Mouse (Mus musculus): Measurements from ENCODE around the gene Get4. TPM values are rescaled to one million over a fixed set of nuclear protein-coding genes. Genes with fewer than 3 reads are reported as not detected.

Gene Get4
- total RNA-seq, 2 experiments from 2014 or later: 28.7 to 30.3 TPM

- no peak for DNase-seq
Measured at GRCm38 (mm10) chr5:139283460-139284180, 31.5 kb downstream of the Get4 start.

DNA sequence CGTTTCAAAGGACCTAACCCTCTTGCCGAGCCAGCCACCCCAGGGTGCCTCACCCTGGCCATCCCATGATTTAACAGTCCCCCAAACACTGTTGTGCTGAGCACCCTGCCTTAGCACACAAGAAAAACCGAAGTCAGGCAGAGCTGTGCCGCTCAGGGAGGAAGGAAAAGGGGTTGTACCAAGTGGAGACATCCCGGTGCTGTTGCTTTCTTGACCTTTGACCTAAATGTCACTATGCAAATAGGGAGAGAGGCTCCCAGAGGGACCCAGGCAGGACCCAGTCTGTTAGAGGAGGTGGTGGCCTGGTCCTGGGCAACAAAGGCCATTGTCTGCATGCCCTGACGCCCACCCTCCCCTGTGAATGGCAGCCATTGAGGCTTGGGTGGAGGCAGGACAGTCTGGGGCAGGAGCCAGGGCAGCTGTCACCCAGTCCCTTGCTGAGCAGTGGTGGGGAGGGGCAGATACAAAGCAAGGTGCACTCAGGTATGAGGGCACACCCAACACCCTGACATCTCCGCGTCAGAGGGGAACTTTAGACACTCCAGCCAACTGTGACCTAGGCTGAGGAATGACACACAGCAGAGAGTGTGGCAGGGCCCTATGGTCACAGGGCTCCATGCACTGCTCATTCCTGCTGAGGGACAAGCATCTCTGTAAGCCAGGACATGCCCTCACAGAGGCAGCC lies 33.4 kb downstream of the Get4 start:
- DNase-seq: no peak

DNA sequence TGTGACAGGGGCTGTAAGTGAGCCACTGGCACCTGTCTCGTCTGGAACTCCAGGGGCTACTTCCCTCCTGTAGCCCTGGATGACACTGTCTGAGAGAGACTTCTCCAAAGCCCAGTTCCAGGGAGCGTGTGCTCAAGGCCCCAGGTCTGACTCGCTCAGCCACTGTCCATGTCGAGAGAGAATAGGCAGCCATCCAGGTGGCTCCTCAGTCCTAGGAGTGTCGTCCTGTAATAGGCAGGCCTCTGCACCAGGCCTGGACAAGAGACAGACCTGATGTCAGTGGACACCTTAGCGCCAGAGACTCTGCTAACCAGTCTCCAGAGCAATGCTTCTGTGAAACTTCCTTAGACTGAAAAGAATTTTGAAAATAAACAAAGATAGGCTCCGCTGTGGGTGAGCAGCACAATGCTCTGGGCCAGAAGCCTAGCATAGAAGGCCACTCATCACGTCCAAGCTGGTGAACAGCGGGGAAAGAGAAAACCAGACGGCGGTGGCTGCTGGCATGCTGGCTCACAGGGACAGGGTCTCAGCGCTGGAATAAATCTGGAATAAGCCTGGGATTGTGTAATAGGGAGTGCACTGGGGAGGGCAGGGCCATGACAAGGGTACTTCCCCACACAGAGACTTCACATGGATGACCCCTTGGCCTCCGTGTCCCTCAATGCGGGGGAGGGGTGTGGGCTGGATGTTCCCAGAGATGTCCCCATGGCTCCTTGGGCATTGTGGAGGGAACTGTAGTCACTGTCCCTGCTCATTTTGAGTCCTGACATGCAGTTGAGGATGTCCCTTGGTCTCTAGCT lies 34.2 kb downstream of the Get4 start:
- no peak for DNase-seq

DNA sequence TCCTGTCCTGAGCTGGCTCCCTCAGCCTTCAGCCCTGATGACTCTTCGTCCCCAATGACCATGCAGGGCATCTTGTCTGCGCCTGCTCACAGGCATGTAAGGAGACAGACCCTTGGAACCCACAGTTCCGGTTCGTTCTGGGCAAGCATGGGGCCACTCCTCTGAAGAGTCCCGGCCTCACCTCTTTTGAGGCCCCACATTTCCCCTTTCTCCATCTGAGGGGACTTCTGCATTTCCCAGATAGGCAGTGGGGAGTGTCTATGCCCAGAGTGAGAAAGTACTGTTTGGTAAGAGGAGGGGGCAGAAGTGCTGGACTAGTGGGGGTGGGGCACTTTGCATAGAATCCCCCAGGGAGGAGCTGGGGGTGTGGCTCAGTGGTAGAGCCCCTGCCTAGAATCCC lies 35.0 kb downstream of the Get4 start:
- no peak for DNase-seq

- DNase-seq: no peak
Measured at GRCm38 (mm10) chr5:139287787-139288186, 35.7 kb downstream of the Get4 start.

DNA sequence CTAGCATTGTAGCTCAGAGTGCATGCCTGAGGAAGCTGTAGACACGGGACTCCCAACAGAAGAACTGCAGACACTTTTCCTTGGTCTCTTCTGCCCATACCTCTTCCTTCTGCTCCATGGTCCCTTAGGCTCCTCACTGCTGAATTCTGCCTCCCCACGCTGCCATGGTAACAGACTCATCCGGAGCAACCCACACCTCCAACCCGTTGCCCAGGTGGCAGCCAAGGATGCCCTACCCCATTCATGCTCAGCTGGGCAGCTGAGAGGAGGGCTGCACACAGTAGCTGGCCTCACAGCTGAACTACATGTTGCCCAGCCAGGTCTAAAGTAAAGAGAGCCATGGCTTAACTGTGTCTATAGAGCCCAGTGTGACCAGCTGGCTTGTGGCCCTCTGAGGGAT lies 36.5 kb downstream of the Get4 start:
- DNase-seq: no peak

DNA sequence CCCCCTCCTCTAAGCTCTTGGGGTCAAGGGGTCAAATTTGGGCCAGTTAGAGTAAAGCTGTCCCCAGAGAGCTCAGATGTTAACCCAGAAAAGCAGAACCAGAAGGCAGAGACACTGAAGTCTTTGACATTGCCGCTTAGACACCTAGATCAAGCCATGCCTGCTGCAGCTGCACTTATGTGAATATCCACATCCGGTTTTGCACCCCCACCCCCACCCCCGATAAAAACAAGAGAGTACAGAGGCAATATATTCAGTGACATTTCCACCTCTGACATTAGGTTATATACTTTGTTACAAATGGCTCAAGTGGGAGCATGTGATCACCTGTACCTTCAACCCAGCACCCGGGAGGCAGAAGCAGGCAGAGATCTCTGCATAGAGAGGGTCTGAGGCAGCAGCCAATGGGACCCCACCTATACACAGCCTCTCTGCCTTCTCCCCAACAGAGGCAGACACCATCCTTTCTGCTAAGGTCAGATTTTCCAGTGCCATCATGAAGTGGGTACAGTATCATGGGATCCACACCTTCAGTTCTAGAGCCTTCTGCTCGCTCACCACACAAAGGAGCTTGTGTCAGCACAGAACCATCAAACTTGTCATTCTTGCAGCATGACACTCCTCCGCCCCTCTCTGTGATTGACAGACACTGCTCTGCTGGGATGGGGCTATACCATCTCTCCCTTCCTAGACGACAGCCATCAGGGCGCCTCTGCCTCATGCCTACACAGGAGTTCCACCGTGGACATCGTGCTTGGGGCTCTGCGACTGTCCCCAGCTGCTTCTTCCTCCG lies 38.5 kb downstream of the Get4 start:
- DNase-seq: no peak

- no peak for DNase-seq
Measured at GRCm38 (mm10) chr5:139291811-139292560, 39.9 kb downstream of the Get4 start.

- DNase-seq: no peak
Measured at GRCm38 (mm10) chr5:139294089-139294488, 42.0 kb downstream of the Get4 start.

- DNase-seq: no peak
Measured at GRCm38 (mm10) chr5:139297092-139297491, 45.0 kb downstream of the Get4 start.

DNA sequence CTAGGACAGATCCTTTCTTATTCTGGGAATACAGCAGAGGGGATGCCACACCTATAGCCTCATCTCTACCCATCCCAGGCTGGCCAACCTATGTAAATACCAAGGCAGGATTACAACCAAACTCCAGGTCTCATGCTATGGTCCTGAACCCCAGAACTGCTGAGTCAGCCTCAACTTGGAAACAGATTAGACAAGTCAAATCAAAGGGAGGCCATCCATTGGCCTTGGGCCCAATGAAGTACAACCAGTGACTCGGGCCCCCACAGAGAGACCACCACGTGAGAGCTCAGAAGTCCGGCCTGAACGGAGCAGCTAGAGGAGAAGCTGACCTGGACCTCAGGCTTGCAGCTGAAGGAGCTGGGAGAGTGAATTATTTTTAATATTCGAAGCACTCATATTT lies 45.6 kb downstream of the Get4 start:
- no peak for DNase-seq

- no peak for DNase-seq
Measured at GRCm38 (mm10) chr5:139302101-139302500, 50.0 kb downstream of the Get4 start.

DNA sequence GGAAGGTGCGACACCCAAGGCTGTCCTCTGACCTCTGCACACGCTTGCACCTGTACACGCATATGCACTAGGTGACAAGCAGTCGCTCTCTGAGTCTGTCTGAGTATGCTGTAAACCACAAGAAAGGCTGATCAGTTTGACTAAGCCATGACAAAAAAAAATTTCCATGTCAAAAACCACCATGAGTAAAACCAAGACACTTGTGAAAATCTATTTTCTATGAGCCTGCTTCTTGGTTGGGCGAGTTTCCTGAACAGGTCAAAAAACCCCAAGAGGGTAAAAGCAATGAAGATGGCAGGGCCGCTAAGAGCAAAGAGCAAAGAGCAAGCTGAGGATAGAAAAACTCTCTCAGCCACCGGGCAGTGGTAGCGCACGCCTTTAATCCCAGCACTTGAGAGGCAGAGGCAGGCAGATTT lies 51.5 kb downstream of the Get4 start:
- no peak for DNase-seq

DNA sequence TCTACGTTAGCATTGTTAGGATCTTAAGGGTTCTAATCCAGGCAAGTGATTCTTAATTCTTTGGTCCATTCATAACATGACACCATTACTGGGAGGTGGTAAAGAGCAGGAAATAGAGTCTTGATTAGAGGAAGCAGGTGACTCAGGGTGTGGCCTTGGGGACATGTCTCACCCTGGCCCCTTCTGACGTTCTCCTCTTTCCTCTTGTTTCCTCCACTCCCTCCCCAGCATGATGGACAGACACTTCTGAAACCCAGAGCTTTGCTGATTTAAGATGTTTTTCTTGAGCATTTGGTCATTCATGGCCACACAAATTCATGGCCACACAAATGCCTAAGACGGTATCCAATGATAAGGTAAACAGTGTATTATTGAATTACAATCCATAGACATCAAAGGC lies 57.8 kb downstream of the Get4 start:
- no peak for DNase-seq

- DNase-seq: no peak
Measured at GRCm38 (mm10) chr5:139310477-139310876, 58.4 kb downstream of the Get4 start.

- DNase-seq: no peak
Measured at GRCm38 (mm10) chr5:139311822-139312221, 59.7 kb downstream of the Get4 start.

DNA sequence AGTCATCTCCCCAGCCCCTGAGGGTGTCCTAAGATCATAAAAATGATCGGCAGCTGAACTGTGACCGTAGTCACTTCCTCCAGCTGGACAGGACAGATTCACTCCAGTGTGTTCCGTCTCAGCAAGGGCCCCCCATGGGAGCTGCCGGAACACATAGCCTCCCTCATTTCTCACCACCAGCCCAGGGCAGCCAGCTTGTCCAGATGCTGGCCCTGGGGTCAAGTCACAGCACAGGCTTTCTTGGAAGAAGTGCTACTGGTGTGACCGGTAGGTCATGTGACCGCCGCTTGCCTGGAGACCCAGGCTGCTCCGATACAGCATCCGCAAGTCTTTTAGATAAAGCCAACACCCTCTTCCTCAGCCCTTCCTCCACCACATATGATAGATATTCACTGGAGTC lies 61.4 kb downstream of the Get4 start:
- DNase-seq: no peak

DNA sequence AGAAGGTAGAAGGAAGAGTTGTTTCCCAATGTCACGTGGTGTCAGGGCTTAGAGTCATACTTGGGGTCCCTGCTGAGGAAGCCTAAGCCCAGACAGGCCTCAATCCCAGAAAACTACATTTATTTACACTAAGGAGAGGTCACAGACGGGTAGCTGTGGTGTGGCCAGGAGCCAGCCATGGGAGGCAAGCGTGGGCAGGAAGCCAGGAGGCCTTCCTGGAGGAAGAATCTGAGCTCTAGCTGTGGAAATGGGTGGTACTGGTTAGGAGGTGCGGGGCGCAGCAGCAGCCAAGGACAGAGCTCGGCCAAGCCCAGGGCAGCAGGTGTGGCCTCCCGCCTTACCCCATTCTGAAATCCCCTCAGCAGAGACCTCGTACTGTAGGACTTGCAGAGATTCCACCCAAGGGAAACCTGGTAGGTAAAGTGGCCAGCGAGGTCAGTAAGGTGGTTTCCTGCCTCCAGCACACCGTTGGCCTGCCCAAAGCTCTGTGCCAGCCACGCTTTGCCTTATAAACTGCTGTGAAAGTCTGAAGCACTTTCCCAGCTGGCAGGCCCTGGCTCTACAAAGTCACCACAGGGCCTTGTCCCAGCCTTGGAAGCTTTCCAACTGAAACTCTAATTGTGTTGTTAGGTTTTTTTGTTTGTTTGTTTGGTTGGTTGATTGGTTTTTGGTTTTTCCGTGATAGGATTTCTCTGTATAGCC lies 63.0 kb downstream of the Get4 start:
- DNase-seq: no peak

DNA sequence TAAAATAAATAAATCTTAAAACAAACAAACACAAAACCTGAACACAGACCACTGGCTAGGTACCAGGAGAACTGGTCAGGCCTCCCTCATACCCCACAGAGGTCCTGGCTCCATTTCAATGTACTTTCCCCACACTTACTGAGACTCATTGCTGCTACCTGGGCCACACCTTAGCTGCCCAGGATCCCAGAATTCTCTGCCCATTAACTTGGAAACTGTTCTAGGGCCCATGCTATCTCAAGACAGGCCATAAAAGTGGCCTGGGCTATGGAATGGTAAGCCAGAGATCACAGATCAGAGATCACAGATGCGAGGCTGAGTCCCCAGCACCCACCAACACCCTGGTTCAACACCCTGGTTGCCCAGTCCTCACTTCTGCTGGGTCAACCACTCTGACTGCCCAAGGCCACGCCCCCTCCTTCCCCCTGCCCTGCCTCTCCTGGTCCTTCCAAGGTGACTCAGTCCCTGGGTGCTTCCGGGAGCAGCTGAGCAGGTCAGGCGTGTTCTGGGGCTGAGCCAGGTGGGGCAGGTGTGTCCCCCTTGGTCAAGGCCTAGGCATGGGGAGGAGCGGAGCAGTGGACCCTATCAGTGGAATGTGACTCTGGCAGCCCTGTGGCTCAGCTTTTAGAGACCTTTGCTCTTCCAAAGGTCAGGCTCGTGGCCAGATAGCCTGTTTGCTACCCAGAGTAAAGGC lies 65.0 kb downstream of the Get4 start:
- DNase-seq: no peak

All from gastrocnemius, postnatal 25 days (tissue).